Mouse (Mus musculus): ENCODE results near the gene Zbtb16. TPM values are rescaled to one million over a fixed set of nuclear protein-coding genes. Genes with fewer than 3 reads are reported as not detected.

Zbtb16 gene
- total and polyA plus RNA-seq, 3 experiments, result 0.34 to 3.0 (median 0.90) TPM

DNA sequence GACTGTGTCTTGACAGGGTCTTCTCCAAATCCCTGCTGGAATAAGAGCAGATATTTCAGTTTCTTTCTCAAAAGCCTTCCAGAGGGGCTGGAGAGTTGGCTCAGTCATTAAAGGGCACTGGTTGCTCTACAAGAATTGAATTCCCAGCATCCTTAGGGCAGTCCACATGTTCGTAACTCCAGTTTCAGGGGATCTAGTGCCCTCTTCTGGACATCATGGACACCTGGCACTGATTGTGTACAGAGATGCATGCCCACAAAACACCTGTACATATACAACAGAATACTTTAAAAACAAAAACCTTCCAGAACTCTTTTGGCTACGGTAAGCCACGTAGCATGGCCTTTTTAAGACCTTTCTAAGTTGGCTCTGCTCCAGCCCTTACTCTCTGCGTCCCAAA, 20.2 kb upstream of the Zbtb16 start (continued):
- no peak for TF ChIP-seq CHD2 (IDR thresholded peaks at IDR 0.05; ENCODE audit: low read length)
- no peak for TF ChIP-seq JUND (conservative IDR thresholded peaks at IDR 0.05; ENCODE audit: low read depth, low read length)
- TF ChIP-seq JUN (IDR thresholded peaks at IDR 0.05; ENCODE audit: insufficient read depth, low read depth, low read length), result no peak
- no peak for TF ChIP-seq MXI1 (IDR thresholded peaks at IDR 0.05; ENCODE audit: low read depth, low read length)
- TF ChIP-seq ZC3H11A (IDR thresholded peaks at IDR 0.05; ENCODE audit: low read depth, low read length), result peak; percentile 12; the same call in 1 of the 2 replicates
- TF ChIP-seq ETS1 (conservative IDR thresholded peaks at IDR 0.05; ENCODE audit: low read depth, low read length), result no peak
- no peak for TF ChIP-seq MAFK (IDR thresholded peaks at IDR 0.05; ENCODE audit: insufficient replicate concordance, low read length)
- no peak for TF ChIP-seq ZMIZ1 (IDR thresholded peaks at IDR 0.05; ENCODE audit: low read depth, low read length)
- no peak for TF ChIP-seq UBTF (IDR thresholded peaks at IDR 0.05; ENCODE audit: low read depth, low read length)
- peak; percentile 72 for TF ChIP-seq RAD21 (IDR thresholded peaks at IDR 0.05; ENCODE audit: low read depth, low read length)
- TF ChIP-seq ZKSCAN1 (IDR thresholded peaks at IDR 0.05; ENCODE audit: borderline replicate concordance, low read depth, low read length), result no peak
- TF ChIP-seq GABPA (IDR thresholded peaks at IDR 0.05; ENCODE audit: insufficient replicate concordance, low read depth, low read length), result no peak
- TF ChIP-seq SMC3 (IDR thresholded peaks at IDR 0.05; ENCODE audit: low read depth, low read length), result peak; percentile 62
- TF ChIP-seq MYC (IDR thresholded peaks at IDR 0.05; ENCODE audit: low read depth, low read length), result peak; percentile 94
- TF ChIP-seq SIN3A (IDR thresholded peaks at IDR 0.05; ENCODE audit: low read length), result no peak
- no peak for TF ChIP-seq KAT2A (IDR thresholded peaks at IDR 0.05; ENCODE audit: insufficient replicate concordance, low read length)
- TF ChIP-seq E2F4 (IDR thresholded peaks at IDR 0.05; ENCODE audit: insufficient replicate concordance, low read depth, low read length), result no peak
- peak; percentile 10 to 63; a peak in 2 of 4 replicates for TF ChIP-seq CTCF (conservative IDR thresholded peaks at IDR 0.05 in 1 of 2, IDR thresholded peaks at IDR 0.05 in 1 of 2; ENCODE audit: low read depth in 2 of 2, low read length in 2 of 2)
- TF ChIP-seq MEF2A (IDR thresholded peaks at IDR 0.05; ENCODE audit: borderline replicate concordance, low read depth, low read length), result no peak

GRCm38 (mm10) chr9:48849531-48849930, 13.5 kb upstream of the Zbtb16 start:
- H3K9ac ChIP-seq (ENCODE audit: insufficient read depth, low read depth), result no peak overlapping the region
- H3K4me2 ChIP-seq (ENCODE audit: insufficient read depth, low read depth, poor library complexity, severe bottlenecking), result no peak overlapping the region
- no peak overlapping the region for H3K4me3 ChIP-seq (replicated peaks in 1 of 3; ENCODE audit: low read depth in 2 of 3, low read length in 2 of 3, poor library complexity in 1 of 3)
- H3K9me3 ChIP-seq (replicated peaks; ENCODE audit: low read length), result peaks cover 3% of the 10 kb centered on the region
- H3K27ac ChIP-seq (ENCODE audit: insufficient read depth, low read depth), result no peak overlapping the region
- no peak for TF ChIP-seq MAFK (IDR thresholded peaks at IDR 0.05; ENCODE audit: insufficient replicate concordance, low read length)
- in situ Hi-C loops (cut with MboI; ENCODE audit: low pct_ligation_motif_present, low pct_unique_long_range_greater_than_20kb, low sequenced_read_pairs) (no loop called here), dilution Hi-C loops (cut with MboI; ENCODE audit: extremely low pct_ligation_motif_present, extremely low pct_unique_long_range_greater_than_20kb, low sequenced_read_pairs) (no loop called here)
- peaks cover 6 to 7% of the 10 kb centered on the region in 2 experiments for H3K4me1 ChIP-seq (ENCODE audit: control insufficient read depth in 1 of 2, insufficient read depth in 2 of 2)
- no peaks in the 10 kb centered on the region for H3K36me3 ChIP-seq (replicated peaks in 1 of 2; ENCODE audit: control insufficient read depth in 1 of 2, insufficient read depth in 1 of 2, low read length in 1 of 2)
- no peaks in the 10 kb centered on the region for H3K79me2 ChIP-seq (replicated peaks; ENCODE audit: control insufficient read depth, extremely low read depth, insufficient read depth, poor library complexity, severe bottlenecking)
- no peaks in the 10 kb centered on the region for H3K27me3 ChIP-seq (replicated peaks)
- no peak for DNase-seq (ENCODE audit: extremely low read depth)

GRCm38 (mm10) chr9:48839568-48839967, 3.5 kb upstream of the Zbtb16 start:
- dilution Hi-C loops (cut with MboI; ENCODE audit: extremely low pct_ligation_motif_present, extremely low pct_unique_long_range_greater_than_20kb, low sequenced_read_pairs), result no loop called here
- H3K4me1 ChIP-seq (ENCODE audit: control insufficient read depth in 1 of 2, insufficient read depth in 2 of 2), result no peaks in the 10 kb centered on the region
- no peak overlapping the region for H3K4me2 ChIP-seq (ENCODE audit: insufficient read depth, low read depth, poor library complexity, severe bottlenecking)
- H3K36me3 ChIP-seq (replicated peaks in 1 of 2; ENCODE audit: control insufficient read depth in 1 of 2, insufficient read depth in 1 of 2, low read length in 1 of 2), result no peaks in the 10 kb centered on the region
- H3K27me3 ChIP-seq (replicated peaks), result no peaks in the 10 kb centered on the region
- no peak overlapping the region for H3K9ac ChIP-seq (ENCODE audit: insufficient read depth, low read depth)
- no peak overlapping the region for H3K4me3 ChIP-seq (replicated peaks in 1 of 3; ENCODE audit: low read depth in 2 of 3, low read length in 2 of 3, poor library complexity in 1 of 3)
- no peak for TF ChIP-seq POLR2A (IDR thresholded peaks at IDR 0.05; ENCODE audit: low read depth, low read length)
- in situ Hi-C loops (cut with MboI; ENCODE audit: low pct_ligation_motif_present, low pct_unique_long_range_greater_than_20kb, low sequenced_read_pairs), result no loop called here
- H3K9me3 ChIP-seq (replicated peaks; ENCODE audit: low read length), result peaks cover 16% of the 10 kb centered on the region
- H3K27ac ChIP-seq (ENCODE audit: insufficient read depth, low read depth), result no peak overlapping the region
- no peak for DNase-seq (ENCODE audit: extremely low read depth)
- no peaks in the 10 kb centered on the region for H3K79me2 ChIP-seq (replicated peaks; ENCODE audit: control insufficient read depth, extremely low read depth, insufficient read depth, poor library complexity, severe bottlenecking)
